Mouse (Mus musculus) neural tube, embryonic 12.5 days (tissue): ENCODE results near the gene Mr1. TPM values are rescaled to one million over a fixed set of nuclear protein-coding genes. Genes with fewer than 3 reads are reported as not detected.

Source experiments
- ATAC-seq: fragments of 200-750 bp; cut with Nextera tagmentation; 2 replicates; pipeline ENCODE4 v1.8.0; 2017; ENCODE audit warnings: low read depth, mild to moderate bottlenecking, moderate TSS enrichment, moderate library complexity; ENCODE audit not compliant: low FRiP score
- H3K27ac ChIP-seq: fragments of 300-500 bp; sonication (generic); 2 replicates; pipeline ENCODE4 v1.5.1; 2016
- H3K27me3 ChIP-seq: fragments of 300-500 bp; sonication (generic); replicated peaks from 2 replicates; pipeline ENCODE4 v1.6.1; 2016; ENCODE audit warnings: mild to moderate bottlenecking
- H3K36me3 ChIP-seq: fragments of 300-500 bp; sonication (generic); 2 replicates; pipeline ENCODE4 v1.6.1; 2016; ENCODE audit warnings: mild to moderate bottlenecking
- H3K4me1 ChIP-seq: fragments of 300-500 bp; sonication (generic); 2 replicates; pipeline ENCODE4 v1.6.1; 2016
- H3K4me2 ChIP-seq: fragments of 300-500 bp; sonication (generic); replicated peaks from 2 replicates; pipeline ENCODE4 v1.6.1; 2016; ENCODE audit warnings: mild to moderate bottlenecking
- H3K4me3 ChIP-seq: fragments of 300-500 bp; sonication (generic); 2 replicates; pipeline ENCODE4 v1.5.1; 2016
- H3K9ac ChIP-seq: fragments of 300-500 bp; sonication (generic); 2 replicates; pipeline ENCODE4 v1.6.1; 2016; ENCODE audit warnings: mild to moderate bottlenecking
- H3K9me3 ChIP-seq: fragments of 300-500 bp; sonication (generic); 2 replicates; pipeline ENCODE4 v1.6.1; 2016; ENCODE audit warnings: mild to moderate bottlenecking
- WGBS: fragments of 180-500 bp; shearing (Covaris S2); methylation state at CpG from one replicate; pipeline ENCODE4 v1.1.7; 2016; 5-methylcytosine and 5-hydroxymethylcytosine counted together
- polyA plus RNA-seq: library from polyadenylated mRNA; unstranded; fragments of >200 nt; fragmentation: Nextera tagmentation; extraction: Ambion mirVana; gene quantifications from 2 replicates; pipeline ENCODE4 v1.2.1, GENCODE M21; 2016

Mr1 gene
- polyA plus RNA-seq, 1 experiment from 2014 or later: 0.76 TPM

DNA sequence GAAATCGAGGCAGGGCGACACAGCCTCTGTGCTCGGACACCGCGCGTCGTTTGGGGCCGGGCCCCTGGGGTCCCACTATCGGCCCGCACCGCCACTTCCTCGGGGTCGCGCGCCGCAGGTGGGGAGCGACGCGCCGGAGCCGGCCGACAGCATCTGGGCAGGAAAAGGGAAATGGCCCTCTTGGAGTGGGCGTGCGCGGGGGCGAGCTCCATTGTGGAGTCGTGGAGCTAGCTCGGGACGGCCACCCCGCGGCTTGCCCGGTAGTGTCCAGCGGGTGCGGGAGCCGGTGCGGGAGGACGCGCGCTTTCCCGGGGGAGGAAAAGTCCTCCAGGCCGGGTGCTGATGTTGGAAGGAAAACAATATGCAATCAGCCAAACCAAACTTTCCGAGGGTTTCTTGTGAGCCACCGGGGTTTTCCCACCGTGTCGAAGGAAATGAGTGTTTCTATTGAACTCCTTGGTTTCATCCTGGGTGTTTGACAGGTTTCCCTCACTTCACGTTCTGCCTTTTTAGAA, 12.4 kb upstream of the Mr1 start:
- H3K27ac ChIP-seq: peak overlapping the region; percentile 75
- WGBS: under 1% methylated on average over 46 of the region's 46 CpGs
- H3K36me3 ChIP-seq: no peaks in the 10 kb centered on the region
- ATAC-seq: peak; percentile 78; the same call in 1 of the 2 replicates
- H3K4me3 ChIP-seq: peak overlapping the region; percentile 85
- H3K4me1 ChIP-seq: 0 out of 2 replicates have a peak, but pooled peaks cover 7% of the 10 kb centered on the region
- peak overlapping the region; percentile 92 for H3K9ac ChIP-seq
- no peaks in the 10 kb centered on the region for H3K27me3 ChIP-seq
- peak overlapping the region; percentile 62 for H3K4me2 ChIP-seq
- no peaks in the 10 kb centered on the region for H3K9me3 ChIP-seq

DNA sequence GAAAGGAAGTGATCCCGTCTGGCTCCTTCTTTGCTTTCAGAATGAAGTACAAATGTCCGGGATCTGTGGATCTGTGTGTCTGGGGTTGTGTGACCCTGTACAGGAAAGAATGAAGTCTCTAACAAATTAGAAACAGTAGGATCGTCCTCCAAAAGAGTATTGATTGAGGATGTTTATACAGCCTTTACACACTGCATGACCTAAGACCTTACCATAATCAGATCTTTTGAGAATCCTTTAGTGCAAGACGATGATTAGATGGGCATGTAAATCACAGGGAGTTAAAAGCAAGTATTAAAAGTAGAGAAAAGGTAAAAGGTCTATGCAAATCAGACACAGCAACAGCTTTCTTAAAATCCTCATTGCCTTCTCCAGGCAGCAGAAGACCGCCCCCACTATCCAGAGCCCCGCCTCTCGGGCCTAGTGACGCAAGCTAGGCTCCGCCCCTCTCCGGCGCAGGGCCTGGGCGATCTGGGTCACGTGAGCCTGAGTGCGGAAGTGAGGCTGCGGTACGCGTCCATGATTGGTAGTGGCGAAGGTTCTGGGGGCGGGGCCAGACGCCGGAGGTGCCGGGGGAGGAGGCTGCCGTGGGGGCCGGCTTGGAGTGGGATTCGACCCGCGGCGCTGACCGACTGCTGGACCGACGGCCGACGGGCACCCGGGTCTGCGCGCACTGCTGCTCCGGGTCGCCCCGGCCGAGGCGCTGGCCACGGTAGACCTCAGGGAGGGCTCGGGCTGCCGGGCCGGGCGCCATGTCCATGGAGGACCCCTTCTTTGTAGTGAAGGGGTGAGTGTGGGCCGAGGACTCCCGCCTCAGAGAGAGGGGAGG, 11.7 kb upstream of the Mr1 start, which contains the start of gene Stx6:
Stx6 (plus strand) TSS at position 575 of the 829 bp plus-strand sequence.
- Histone ChIP-seq H3K9me3 (no peaks in the 10 kb centered on the region), H3K9ac (peak within 1 kb of the TSS; percentile 92), H3K36me3 (no peaks in the 10 kb centered on the region), H3K27ac (peak within 1 kb of the TSS; percentile 75), H3K27me3 (no peaks in the 10 kb centered on the region), H3K4me2 (peak within 1 kb of the TSS; percentile 62), H3K4me1 (0 out of 2 replicates have a peak, but pooled peaks cover 7% of the 10 kb centered on the region), H3K4me3 (peak within 1 kb of the TSS; percentile 85)
- ATAC-seq: peak; percentile 98
- whole genome bisulfite sequencing: 3% methylated on average over 48 of the region's 48 CpGs

DNA sequence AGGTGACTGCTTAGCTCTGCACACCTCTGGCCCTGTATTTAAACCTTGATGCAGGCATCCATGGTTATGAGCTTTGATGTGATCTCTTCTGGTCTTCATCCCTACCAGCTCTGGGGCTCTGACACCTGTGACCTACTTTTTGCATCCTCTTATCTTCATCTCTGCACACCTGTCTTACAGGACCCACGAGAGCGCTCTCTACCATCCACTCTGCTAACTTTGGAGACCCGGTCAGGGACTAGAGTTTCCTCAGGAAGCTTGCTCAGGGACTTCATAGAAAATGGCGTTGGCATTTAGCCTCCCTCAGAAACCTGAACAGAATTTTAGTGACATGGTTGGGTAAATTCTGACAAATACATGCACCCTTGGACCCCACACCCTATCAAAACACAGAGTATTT, 7.3 kb upstream of the Mr1 start:
- no peak for ATAC-seq
- 87% methylated on average over 4 of the region's 4 CpGs for WGBS

DNA sequence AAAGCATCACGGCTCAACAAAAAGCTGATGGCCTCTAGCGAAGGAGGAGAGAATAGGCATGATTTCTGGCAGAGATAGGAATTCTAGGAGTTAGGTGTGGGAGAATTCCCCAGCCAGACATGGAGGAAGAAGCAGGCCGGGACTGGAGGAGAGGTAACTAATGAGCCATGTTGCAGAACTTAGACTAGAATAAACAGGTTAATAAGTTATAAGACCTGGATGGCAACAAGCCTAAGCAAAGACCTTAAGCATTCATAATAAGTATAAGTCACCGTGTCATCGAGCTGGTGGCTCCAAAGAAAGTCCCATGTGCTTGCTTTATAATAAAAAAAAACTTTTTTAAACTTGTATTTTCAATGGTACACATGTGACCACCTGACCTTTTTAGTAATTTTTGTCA, 4.2 kb upstream of the Mr1 start:
- no peaks in the 10 kb centered on the region for H3K9me3 ChIP-seq
- ATAC-seq: no peak
- no peak overlapping the region for H3K4me2 ChIP-seq
- H3K4me3 ChIP-seq: no peak overlapping the region
- no peak overlapping the region for H3K9ac ChIP-seq
- WGBS: 88% methylated on average over 5 of the region's 5 CpGs
- no peak overlapping the region for H3K27ac ChIP-seq
- no peaks in the 10 kb centered on the region for H3K4me1 ChIP-seq
- no peaks in the 10 kb centered on the region for H3K27me3 ChIP-seq
- no peaks in the 10 kb centered on the region for H3K36me3 ChIP-seq

More for the DNA sequence above, 7.3 kb upstream of the Mr1 start:
- H3K9me3 ChIP-seq: no peaks in the 10 kb centered on the region
- H3K4me1 ChIP-seq: no peaks in the 10 kb centered on the region
- no peak overlapping the region for H3K27ac ChIP-seq
- H3K36me3 ChIP-seq: no peaks in the 10 kb centered on the region
- H3K9ac ChIP-seq: no peak overlapping the region
- H3K4me2 ChIP-seq: no peak overlapping the region
- H3K27me3 ChIP-seq: no peaks in the 10 kb centered on the region
- H3K4me3 ChIP-seq: no peak overlapping the region

DNA sequence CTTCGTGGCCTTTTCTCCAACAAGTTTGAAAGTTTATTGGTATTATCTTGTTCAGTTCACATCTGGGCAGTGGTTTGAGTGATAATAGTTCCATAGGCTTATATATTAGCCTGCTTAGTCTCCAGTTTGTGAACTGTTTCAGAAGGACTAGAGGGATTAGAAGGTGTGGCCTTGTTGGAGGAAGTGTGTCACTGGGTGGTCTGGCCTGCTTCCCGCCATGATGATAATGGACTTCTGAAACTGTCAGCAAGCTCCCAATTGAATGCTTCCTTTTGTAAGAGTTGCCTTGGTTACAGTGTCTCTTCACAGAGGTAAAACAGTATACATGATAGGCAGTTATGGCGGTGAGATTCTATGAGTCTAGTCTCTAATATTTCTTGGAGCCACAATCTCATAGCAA, 2.8 kb upstream of the Mr1 start:
- ATAC-seq: no peak
- Histone ChIP-seq H3K4me1 (no peaks in the 10 kb centered on the region), H3K4me3 (no peak overlapping the region), H3K36me3 (no peaks in the 10 kb centered on the region), H3K9ac (no peak overlapping the region), H3K9me3 (no peaks in the 10 kb centered on the region), H3K27ac (no peak overlapping the region), H3K27me3 (no peaks in the 10 kb centered on the region), H3K4me2 (no peak overlapping the region)
- 86% methylated on average over 3 of the region's 3 CpGs for WGBS

DNA sequence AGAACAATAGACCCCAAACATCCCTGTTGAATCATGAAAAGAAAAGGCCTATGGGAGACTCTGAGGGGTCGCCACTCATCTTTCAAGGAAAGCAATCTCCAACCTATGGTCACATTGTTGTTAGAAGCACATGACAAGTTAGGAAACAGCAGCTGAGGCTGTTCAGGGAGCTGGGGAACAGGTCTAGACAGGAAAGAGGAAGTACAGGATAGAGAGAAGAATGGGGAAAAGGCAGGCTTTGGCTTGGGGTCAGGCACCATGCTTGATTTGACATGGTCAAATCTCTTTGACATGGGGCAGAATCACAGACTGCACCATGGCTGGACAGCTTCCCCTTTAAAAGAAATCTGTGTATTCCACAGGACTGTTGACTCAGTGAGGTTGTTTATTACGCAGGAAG, 614 bp upstream of the Mr1 start:
- Histone ChIP-seq H3K9ac (no peak overlapping the region), H3K4me3 (no peak overlapping the region), H3K27me3 (no peaks in the 10 kb centered on the region), H3K27ac (no peak overlapping the region), H3K9me3 (no peaks in the 10 kb centered on the region), H3K4me2 (no peak overlapping the region), H3K4me1 (no peaks in the 10 kb centered on the region), H3K36me3 (no peaks in the 10 kb centered on the region)
- 85% methylated on average over 2 of the region's 2 CpGs for WGBS
- ATAC-seq: no peak

DNA sequence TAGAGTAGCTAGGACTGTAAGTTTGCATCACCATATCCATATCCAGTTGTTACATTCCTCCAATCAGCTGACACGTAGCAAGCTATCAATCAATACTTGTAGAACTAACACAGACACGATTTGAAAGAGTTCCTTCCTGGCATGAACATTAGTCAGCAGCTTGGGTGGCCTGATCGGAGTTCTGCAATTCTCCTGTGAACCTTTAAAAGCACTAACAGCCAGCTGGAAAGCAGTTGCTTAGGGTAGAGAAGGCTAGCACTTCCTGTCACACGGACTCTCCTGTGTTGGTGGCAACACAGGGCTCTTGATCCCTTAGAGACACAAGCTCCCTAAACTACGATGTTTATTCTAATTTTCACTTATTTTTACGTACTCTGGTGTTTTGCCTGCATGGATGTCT, 994 bp downstream of the Mr1 start:
- no peak overlapping the region for H3K4me3 ChIP-seq
- H3K9me3 ChIP-seq: no peaks in the 10 kb centered on the region
- 62% methylated on average over 6 of the region's 6 CpGs for WGBS
- H3K36me3 ChIP-seq: no peaks in the 10 kb centered on the region
- no peak for ATAC-seq
- no peaks in the 10 kb centered on the region for H3K4me1 ChIP-seq
- no peaks in the 10 kb centered on the region for H3K27me3 ChIP-seq
- H3K4me2 ChIP-seq: no peak overlapping the region
- no peak overlapping the region for H3K9ac ChIP-seq
- no peak overlapping the region for H3K27ac ChIP-seq

DNA sequence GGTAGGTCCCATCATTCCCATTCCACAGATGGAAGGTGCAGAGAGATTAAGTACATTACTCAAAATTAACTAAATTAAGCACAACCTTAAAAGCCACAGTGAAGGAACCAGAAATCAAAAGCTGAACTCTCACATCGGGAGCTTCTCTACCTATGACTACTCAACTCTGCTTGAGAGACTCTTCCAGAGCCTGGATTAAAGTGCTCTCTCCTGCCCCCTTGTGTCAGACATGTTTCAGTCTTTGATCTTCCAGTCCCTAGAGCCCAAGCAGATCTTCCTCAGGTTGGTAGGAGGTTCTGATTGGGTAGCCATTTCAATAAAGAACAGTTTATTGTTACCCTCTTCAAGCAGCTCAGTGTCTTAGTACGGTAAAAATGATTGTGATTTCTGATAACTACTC, 6.5 kb downstream of the Mr1 start:
- WGBS: 80% methylated on average over 2 of the region's 2 CpGs
- ATAC-seq: no peak
- no peak overlapping the region for H3K9ac ChIP-seq
- H3K4me3 ChIP-seq: no peak overlapping the region
- H3K9me3 ChIP-seq: no peaks in the 10 kb centered on the region
- H3K27me3 ChIP-seq: no peaks in the 10 kb centered on the region
- H3K27ac ChIP-seq: no peak overlapping the region
- H3K36me3 ChIP-seq: no peaks in the 10 kb centered on the region
- no peaks in the 10 kb centered on the region for H3K4me1 ChIP-seq
- H3K4me2 ChIP-seq: no peak overlapping the region

DNA sequence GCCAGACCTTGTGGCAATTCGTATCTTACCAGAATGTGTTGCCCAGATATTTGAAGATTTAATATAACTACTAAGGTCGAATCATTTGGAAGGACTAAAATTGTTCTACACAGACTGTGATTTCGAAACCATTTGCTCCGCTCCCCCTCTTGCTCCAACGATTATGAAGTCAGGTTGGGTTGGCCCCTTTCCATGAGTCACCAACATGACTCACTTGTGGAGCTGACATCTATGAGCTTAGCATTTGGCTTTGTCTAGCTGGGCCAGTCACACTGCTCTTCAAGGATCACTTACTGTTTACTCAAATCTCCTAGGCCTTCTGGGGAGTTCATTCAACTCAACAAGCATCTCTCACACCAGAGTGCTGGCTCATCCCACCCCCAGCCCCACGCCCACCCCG, 7.8 kb downstream of the Mr1 start:
- H3K27ac ChIP-seq: no peak overlapping the region
- no peaks in the 10 kb centered on the region for H3K36me3 ChIP-seq
- 89% methylated on average over 7 of the region's 7 CpGs for WGBS
- no peak overlapping the region for H3K9ac ChIP-seq
- H3K4me3 ChIP-seq: no peak overlapping the region
- no peaks in the 10 kb centered on the region for H3K27me3 ChIP-seq
- no peak overlapping the region for H3K4me2 ChIP-seq
- H3K4me1 ChIP-seq: no peaks in the 10 kb centered on the region
- H3K9me3 ChIP-seq: no peaks in the 10 kb centered on the region
- ATAC-seq: no peak

DNA sequence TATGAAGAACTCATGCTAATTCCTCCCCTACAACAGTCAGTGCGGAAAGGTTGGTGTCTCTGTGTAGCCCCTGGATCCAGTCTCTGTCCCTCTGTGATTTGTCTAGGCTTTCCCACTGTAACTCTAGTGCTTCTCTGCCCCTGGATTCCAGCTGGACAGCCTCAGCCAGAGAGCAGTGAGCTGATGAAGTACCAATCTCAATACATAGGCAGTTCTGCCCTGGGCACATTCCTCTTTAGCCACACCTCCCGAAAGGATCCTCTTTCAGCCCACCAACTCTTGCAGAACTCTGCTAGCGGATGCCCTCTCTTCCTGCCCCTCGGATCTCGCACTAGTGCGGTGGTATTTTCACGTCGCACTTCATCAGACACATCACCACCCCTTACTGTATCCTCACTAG, 11.7 kb downstream of the Mr1 start:
- Histone ChIP-seq H3K4me3 (no peak overlapping the region), H3K27ac (no peak overlapping the region), H3K9me3 (no peaks in the 10 kb centered on the region), H3K9ac (no peak overlapping the region), H3K4me2 (no peak overlapping the region), H3K36me3 (no peaks in the 10 kb centered on the region), H3K27me3 (no peaks in the 10 kb centered on the region), H3K4me1 (no peaks in the 10 kb centered on the region)
- 58% methylated on average over 8 of the region's 8 CpGs for WGBS
- no peak for ATAC-seq

DNA sequence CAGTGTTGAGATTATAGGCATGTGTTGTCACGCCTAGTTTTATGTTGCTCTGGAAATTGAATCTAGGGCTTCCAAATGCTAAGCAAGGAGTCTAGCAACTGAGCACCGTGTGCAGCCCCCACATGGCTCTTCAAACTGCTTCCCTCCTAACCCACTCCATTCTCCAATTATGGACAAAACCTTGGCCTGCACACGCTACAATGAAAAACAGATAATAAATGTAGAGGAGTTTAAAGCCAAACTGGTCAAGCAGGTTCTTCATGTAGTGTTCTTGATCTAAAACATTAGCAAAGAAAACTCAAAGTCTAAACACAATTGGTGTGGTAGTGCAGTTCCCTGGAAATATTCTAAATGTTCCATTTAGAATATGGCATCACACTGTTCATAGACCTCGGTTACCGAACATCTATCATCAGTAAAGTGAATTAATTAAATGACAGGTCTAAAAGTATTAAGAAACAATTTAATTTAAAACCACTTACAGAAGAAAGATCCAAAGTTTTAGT, 19.1 kb downstream of the Mr1 start:
- H3K4me2 ChIP-seq: no peak overlapping the region
- H3K9ac ChIP-seq: no peak overlapping the region
- H3K4me3 ChIP-seq: no peak overlapping the region
- no peaks in the 10 kb centered on the region for H3K9me3 ChIP-seq
- H3K27ac ChIP-seq: no peak overlapping the region
- WGBS: 90% methylated on average over 5 of the region's 5 CpGs
- H3K27me3 ChIP-seq: no peaks in the 10 kb centered on the region
- ATAC-seq: no peak
- H3K4me1 ChIP-seq: no peaks in the 10 kb centered on the region
- H3K36me3 ChIP-seq: no peaks in the 10 kb centered on the region

DNA sequence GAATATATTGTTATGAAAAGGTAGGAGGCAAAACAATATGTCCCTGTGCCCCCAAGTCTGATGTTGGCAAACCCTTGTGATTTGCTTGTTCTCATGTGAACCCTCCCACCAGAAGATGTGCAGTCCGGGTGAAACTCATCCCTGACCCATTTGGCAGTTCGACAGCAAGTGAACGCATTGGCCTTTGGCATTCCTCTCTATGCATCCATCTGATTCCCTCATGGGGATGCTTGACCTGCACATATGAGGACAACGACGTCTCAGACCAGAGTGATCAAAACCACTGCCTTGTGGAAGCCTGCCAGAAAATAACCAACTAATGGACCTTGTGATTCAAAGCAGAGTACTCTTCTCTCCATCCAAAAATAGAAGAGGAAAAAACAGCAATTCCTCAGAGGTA, 19.9 kb downstream of the Mr1 start:
- no peak overlapping the region for H3K4me3 ChIP-seq
- 85% methylated on average over 5 of the region's 5 CpGs for WGBS
- no peak overlapping the region for H3K4me2 ChIP-seq
- no peaks in the 10 kb centered on the region for H3K4me1 ChIP-seq
- H3K36me3 ChIP-seq: no peaks in the 10 kb centered on the region
- no peak for ATAC-seq
- H3K27me3 ChIP-seq: no peaks in the 10 kb centered on the region
- no peak overlapping the region for H3K9ac ChIP-seq
- no peaks in the 10 kb centered on the region for H3K9me3 ChIP-seq
- no peak overlapping the region for H3K27ac ChIP-seq

DNA sequence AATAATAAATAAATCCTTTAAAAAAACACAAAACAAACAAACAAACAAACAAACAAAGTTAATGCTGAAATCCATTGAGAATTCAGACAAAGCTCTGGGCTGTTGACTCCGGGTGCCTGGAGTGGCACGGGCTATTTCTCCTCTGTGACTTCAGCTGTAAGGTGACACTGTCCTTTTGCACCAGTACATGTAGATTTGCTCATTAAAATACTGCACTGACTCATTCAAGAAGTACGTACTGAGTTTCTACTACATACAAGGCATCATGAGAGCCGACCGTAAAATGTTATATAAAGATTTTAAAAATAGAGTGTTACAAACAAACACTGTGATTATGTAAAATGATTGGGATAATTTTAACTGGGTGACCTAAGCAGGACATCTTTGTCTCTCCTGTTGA, 22.2 kb downstream of the Mr1 start:
- ATAC-seq: no peak
- H3K4me2 ChIP-seq: no peak overlapping the region
- 95% methylated on average over 5 of the region's 5 CpGs for WGBS

More for the DNA sequence above, 22.2 kb downstream of the Mr1 start:
- H3K9me3 ChIP-seq: no peaks in the 10 kb centered on the region
- no peaks in the 10 kb centered on the region for H3K36me3 ChIP-seq
- no peak overlapping the region for H3K9ac ChIP-seq
- H3K4me1 ChIP-seq: no peaks in the 10 kb centered on the region
- no peaks in the 10 kb centered on the region for H3K27me3 ChIP-seq
- no peak overlapping the region for H3K27ac ChIP-seq
- H3K4me3 ChIP-seq: no peak overlapping the region
